Mouse (Mus musculus): Measurements from ENCODE around the gene Tmem156.
"Not testable (repeated sequence)": the region's sequence is repeated elsewhere in the genome, so short reads cannot be mapped to it uniquely, and the experiment has no call there.

The Tmem156 gene

DNA sequence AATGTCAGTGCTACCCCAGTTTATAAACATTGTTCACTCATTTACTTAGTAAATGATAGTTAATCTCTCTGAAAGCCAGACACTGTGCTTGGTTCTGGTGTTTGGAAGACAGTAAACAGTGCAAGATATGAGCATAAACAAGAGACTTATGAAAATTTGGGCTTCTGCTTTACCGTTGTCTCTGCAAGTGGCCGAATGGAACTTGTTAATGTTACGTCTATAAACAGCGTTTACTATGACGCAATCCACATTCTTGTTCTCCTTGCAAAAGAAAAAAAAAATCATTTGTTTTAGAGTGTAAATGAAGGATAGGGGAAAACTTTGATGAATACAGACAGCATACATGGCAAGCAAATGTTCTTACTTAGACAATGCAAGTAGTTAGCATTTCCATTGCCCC is at the start of gene Tmem156:
Gene Tmem156, minus strand, starts transcription at position 212 of the 400 bp plus-strand sequence.
- in situ Hi-C loops (cut with MboI, MseI): no loop called here

DNA sequence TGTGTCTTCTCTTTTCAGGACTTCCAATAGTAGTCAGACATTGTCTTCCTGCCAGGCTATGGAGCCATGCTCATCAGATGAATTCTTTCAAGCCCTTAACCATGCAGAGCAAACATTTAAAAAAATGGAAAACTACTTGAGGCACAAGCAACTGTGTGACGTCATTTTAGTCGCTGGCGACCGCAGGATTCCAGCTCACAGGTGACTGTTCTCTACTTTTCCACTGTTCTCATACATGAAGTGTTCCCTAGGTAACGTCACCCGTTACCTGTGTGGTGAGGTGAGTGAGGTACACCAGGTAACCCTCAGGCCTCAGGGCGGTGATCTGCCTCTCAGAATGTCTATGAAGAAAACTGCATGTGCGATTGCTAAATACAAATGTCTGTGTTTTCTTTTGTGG is 49.3 kb upstream of the Tmem156 start:
- in situ Hi-C loops (cut with MboI, MseI): no loop called here

DNA sequence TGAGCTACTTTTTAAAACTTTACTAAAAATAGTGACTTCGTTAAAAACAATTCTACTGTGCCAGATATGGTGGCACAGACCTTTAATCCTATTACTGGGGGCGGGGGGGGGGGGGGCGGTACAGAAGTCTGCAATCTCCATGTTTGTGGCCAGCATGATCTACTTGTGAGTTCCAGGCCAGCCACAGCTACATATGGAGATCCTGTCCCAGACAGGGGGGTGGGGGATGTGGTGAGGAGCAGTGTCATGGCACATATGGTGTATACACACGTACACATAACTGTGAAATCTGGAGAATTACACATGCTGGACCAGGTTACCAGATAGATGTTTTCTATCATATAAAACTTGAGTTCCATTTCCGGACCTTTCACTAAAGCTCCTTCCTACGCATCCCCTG is 45.1 kb upstream of the Tmem156 start:
- in situ Hi-C loops (cut with MboI, MseI): no loop called here

DNA sequence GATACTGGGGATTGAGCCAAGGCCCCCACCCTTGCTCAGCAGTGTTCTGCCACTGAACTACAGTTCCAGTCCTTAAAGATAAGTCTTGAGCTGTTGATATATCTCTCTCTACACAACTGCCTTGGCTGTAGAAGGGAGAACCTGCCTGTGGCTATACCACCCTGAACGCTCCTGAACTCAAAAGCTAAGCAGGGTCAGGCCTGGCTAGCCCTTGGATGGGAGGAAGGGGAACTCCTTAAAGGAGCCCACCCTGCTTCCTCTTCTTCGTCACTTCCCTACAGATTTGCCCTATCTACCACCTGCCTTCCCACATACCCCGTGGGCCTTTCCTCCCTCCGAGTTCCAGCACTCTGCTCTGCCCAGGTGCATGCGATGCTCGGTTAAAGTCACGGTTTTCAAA is 44.2 kb upstream of the Tmem156 start:
- in situ Hi-C loops (cut with MboI, MseI): no loop called here

DNA sequence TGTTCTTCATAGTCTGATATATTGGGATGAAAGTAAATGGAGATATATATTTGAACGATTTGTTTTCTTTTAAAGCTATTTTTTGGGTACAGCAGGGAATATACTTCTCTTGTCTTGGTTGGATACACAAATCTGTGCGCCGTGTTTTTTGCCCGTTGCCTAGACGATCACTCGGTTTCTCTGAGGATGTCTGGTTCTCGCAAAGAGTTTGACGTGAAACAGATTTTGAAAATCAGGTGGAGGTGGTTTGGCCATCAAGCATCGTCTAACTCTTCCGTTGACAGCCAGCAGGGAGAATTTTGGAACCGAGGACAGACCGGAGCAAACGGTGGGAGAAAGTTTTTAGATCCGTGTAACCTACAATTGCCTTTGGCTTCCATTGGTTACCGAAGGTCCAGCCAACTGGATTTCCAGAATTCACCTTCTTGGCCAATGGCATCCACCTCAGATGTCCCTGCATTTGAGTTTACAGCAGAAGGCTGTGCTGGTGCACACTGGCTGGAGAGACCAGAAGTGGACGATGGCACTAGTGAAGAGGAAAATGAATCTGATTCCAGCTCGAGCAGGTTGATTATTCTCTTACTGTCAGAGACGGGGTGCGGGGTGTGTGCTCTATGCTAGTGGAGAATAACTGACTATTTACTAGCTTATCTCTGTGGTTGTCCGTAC is 39.4 kb upstream of the Tmem156 start:
- in situ Hi-C loops (cut with MboI, MseI): no loop called here

DNA sequence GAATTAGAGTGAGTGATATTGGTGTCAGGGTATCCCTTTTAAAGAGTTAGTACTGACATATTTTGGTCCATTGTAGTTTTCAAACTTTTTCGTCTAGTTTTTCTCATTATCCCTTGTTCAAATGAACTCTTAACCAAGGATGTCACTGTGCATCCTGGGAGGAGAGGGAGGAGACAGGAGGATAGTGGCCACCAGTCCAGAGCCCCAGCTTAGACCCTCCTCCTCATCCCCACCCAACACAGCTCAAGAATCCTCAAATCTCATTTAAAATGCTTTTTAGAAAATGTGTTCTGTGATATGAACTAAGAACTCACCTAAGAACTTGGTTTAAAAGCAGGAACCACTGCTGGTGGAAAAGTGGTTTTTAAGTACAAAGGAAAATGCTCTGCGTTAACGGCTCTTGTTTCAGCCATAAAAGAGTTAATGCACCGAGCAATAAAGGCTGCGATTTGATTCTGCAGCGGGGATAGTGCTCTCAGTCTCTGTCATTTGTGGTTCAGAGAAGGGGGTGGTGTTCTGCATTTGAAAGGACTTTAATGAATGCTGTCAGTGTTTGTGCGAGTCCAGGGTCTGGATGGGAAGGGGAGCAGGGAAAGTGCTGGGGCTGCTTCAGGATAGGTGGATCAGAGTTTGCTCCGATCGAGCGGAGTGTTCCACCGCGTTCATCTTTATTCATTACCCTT is 38.7 kb upstream of the Tmem156 start:
- in situ Hi-C loops (cut with MboI, MseI): no loop called here

DNA sequence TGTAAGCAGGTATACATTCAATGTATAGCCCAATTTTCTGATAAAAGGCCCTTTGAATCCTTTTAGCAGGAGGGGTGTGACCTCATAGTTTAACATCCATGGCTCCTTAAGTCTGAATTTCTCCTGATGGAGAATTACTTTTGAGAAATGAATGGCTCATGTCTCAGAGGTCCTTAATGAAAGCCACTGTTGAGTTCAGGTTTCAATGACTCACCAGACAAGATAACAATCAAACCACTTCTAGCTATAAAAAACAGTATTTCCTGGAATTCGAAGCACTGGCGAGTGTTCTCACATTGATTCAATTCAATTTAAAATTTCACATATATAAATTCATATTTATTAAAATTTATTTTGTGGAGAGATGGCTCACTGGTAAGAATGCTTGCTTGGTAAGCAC is 36.5 kb upstream of the Tmem156 start:
- in situ Hi-C loops (cut with MboI, MseI): no loop called here

DNA sequence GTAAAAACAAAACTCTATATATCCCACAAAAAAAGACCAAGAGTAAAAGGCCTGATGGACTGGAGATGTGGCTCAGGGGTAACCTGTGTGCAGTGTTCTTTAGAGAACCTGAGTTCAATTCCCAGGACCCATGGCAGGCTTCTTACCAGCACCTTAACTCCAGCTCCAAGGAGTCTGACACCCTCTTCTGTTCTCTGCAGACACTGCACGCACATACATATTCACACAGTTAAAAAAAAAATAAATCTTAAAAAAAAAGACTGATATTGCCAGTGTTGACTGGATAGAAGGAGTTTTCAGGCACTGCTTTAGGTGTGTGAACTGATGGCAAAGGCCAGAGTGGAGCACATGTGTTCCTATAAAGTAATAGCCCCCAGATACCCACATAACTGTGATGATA is 34.2 kb upstream of the Tmem156 start:
- in situ Hi-C loops (cut with MboI, MseI): no loop called here

DNA sequence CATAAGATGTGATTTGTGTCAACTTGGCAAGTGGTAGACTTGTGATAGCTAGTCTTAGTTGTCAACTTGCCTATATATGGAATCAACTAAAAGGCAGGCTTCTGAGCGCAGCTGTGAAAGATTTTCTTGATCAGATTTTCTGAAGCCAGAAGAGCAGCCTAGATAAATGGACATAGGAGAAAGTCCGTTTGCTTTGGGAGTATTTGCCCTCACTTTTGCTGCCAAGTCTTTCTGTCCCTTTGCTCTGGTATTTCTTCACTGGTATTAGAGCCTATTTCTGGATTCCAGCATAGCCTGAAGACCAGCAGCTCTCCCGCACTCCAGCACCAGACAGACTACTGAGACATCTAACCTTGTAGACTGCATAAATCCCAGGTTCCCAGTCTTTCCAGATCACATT is 30.7 kb upstream of the Tmem156 start:
- in situ Hi-C loops (cut with MboI, MseI): no loop called here

DNA sequence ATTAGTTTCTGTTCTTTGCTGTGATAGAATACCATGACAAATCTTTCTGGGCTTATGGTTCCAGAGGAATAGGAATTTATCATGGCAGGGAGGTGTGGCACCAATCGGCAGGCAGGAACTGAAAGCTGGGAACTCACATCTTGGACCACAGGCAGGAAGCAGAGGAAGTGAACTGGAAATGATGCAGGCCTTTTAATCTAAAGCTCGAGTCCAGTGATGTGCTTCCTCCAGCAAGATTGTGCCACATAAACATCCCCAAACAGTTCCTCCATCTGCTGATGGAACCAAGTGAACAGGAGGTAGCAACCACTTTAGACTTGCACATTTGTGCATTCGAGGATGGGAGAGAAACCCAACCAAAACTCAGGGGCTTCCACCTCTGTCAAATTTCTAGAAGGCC is 28.0 kb upstream of the Tmem156 start:
- in situ Hi-C loops (cut with MboI, MseI): no loop called here

DNA sequence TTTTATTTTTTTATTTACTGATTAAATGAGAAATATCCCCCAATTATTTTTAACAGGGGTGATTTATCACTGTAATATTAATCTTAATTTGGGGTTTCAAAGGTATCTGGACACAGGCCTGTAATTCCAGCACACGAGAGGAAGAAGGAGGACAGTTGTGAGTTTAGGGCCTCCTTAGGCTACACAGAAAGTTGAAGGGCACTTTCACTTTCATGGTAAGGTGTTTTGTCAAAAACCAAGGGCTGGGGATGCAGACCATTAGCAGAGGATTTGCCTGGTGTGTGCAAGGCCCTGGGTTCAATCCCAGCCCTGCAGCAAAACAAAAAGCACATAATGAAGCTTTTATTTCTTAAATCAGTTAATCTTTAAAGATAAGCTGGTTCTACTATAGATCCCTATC is 27.6 kb upstream of the Tmem156 start:
- in situ Hi-C loops (cut with MboI, MseI): no loop called here

DNA sequence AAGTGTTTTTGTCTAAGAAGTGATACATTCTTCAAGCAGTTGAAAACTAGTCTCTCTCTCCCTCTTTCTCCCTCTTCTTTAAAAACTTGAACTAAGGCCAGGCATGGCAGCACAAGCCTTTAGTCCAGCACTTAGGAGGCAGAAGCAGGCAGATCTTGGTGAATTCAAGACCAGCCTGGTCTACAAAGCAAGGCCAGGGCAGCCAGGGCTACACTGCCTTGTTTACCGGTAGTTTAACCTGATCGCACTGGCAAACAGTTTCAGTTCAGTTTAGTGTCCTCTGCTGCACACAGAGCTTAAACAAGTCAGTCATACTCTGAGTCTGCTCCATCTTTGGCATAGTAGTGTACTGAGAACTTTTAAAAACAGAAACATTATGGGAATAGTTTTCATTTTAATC is 24.9 kb upstream of the Tmem156 start:
- in situ Hi-C loops (cut with MboI, MseI): no loop called here

DNA sequence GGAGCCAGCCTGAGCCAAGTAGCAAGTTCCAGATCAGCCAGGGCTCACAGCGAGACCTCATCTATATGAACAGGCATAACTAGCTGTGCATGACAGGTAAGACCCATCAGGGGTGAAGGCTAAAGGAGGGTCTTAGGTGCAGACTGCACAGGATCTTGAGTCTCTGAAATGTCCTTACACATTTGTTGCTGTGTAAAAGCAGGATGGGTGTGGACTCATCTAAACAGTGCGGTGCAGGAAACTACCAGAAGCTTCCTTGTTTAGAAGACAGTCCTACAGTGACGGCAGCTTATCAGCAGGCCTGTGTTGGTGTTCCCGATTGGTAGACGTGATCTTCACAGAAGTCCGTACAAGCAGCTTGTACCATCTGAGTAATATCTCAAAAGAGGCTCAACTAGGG is 21.4 kb upstream of the Tmem156 start:
- in situ Hi-C loops (cut with MboI, MseI): no loop called here

DNA sequence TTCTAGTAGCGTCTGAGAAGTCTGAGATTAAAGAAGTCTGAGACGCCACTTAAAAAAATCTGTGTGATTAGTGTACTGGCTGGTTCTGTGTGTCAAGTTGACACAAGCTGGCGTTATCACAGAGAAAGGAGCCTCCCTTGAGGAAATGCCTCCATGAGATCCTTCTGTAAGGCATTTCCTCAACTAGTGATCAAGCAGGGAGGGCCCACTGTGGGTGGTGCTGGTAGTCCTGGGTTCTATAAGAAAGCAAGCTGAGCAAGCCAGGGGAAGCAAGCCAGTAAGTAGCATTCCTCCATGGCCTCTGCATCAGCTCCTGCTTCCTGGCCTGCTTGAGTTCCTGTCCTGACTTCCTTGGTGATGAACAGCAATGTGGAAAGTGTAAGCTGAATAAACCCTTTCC is 20.3 kb upstream of the Tmem156 start:
- in situ Hi-C loops (cut with MboI, MseI): not testable (repeated sequence)

DNA sequence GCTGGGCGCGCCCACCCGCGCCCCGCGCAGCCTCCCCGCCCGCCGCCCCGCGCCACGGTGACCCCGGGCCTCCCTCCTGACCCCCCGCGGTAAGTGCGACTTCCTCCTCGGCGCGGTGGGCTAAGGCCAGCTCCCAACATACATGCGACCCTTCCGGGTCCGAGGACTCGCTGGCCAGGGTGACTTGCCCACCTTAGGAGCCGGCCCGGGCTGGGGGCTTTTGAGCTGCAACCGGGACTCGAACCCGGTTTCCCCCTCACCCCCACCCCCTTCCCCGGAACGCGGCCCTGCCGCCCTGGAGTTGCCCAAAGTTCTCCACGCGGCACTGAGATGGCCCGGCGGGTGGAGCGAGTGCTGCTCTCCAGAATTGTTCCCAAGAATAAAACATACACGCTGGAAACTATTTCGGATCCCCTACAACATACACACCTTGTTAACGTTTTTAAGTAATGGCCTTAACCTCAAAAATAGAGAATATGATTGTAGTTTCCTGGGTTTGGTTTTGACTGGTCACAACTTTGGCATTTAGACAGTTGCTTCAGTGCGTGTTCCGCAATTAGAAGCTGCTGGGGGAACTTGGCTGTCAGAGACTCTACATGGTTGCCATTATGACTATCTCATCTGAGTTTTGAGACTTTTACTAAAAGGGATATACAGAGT is 16.0 kb upstream of the Tmem156 start:
- in situ Hi-C loops (cut with MboI, MseI): no loop called here

DNA sequence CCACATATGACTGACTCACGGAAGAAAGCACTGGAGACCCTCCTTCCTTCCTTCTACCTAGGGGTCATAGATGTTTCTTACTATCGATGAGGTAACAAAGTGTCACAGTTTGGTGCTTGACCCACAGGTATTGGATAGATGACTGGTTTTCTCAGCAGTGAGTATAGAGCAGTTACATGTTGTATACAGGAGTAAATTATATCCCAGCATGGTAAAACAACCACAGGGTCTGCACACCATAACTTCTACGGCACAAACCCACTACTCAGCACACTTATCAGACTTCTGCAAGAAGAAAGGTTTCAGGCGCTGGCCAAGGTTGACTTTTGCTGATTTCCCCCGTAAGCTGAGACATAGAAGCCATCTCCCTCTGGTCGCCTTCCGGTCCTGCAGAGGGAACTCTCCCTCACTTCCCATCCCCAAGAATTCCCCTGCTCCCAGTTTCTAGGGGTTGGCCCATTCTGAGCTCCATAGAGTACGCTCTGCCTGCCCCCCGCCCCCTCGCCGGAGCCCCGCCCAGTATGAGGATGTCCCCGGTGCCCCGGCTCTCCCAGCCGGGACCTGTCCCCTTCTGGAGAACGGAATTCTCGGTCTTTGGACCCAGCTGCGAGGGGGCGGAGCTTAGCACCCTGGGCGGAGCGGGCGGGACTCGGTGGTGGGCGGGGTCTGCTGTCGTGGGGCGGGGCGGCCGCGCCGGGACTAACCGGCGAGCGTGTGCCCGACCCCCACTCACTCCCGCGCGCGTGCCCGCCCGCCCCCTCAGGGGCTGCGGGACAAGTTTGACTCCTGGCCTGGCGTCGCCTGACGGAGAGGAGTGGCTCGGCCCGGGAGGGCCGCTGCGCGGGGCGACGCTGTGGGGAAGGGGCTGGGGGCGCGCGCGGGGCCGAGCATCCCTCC is 15.2 kb upstream of the Tmem156 start, which contains the start of gene Klhl5:
Gene Klhl5, plus strand, starts transcription at position 664 of the 897 bp plus-strand sequence.
- in situ Hi-C loops (cut with MboI, MseI): no loop called here

DNA sequence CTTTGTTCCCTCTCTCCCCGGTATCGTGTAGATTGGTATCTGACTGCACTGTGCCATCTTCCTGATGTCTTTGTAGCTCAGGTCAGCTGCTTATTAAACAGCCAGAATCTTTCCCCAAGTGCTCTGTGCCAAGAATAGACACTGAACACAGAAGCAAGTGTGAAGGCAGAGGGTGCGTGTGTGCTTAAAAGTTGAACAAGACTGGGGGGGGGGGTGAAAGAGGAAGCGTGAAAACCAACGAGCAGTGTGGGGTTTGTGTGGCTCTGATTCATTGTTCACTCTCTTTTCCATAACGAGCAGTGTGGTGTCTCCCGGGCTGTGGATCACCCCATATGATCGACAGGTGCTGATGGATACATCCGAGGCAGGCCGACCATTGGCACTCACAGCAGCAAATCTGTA is 10.7 kb upstream of the Tmem156 start:
- in situ Hi-C loops (cut with MboI, MseI): no loop called here

DNA sequence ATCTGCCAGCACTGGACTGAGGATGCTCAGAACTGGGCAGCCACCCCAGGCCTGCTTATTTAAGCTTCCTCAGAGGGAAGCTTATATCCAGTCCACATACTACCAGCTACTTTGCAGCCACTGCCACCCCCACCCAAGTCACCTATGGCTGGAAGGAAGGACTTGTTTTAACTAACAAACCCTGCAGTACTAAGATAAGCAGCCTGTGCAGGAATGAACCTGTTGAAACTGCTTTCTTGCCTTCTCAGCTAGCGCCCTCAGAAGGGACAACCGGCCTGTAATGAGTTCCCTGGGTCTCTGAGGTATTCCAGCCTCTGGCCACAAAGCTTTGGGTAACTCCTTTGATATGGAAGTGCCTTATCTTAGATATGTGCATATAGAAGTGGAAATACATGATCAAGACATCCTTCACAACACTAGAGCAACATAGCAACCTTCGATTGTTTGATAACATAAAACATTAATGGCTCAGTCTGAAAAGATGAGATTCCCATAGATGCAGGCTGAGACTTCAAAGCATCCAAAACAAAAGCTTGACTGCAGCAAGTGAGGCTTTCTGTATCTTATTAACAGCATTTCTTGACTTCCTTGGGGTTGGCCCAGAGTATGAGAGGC is 10.2 kb upstream of the Tmem156 start:
- in situ Hi-C loops (cut with MboI, MseI): no loop called here

DNA sequence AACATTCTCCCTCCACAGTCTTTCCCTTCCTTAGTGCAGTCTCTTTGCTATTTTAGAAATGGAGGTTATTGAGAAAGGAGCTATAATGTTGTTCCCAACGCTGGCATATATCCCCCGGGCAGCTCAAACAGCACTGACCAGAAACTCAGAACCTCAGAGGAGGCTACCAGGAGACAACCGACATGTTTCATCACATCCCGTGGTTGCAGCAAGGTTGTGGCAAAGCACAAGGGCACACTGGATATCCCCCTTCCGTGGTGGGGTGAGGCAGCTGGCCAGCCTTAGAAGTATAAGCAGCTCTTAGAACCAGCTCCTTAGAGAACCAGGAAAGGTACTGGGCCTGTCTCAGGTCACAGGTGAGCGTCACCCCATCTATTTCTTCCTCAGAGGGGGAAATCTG is 9.7 kb upstream of the Tmem156 start:
- in situ Hi-C loops (cut with MboI, MseI): no loop called here

DNA sequence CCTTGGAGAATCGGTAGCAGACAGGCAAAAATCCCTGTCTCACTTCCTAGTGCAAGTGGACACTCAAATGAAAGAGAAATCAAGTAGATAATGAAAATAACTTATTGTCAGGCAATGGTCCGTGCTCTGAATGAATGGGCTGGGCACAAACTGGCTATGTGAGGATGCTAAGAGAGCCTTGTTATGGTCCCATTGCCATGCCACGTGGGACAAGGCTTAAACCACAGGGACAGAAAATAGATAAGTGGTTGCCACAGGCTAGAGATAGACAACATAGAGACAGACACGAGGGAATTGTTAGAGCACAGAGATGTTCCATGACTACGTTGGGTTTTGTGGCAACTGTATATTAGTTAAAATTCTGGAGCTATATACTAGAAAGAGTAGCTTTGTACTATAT is 9.3 kb upstream of the Tmem156 start:
- in situ Hi-C loops (cut with MboI, MseI): no loop called here

DNA sequence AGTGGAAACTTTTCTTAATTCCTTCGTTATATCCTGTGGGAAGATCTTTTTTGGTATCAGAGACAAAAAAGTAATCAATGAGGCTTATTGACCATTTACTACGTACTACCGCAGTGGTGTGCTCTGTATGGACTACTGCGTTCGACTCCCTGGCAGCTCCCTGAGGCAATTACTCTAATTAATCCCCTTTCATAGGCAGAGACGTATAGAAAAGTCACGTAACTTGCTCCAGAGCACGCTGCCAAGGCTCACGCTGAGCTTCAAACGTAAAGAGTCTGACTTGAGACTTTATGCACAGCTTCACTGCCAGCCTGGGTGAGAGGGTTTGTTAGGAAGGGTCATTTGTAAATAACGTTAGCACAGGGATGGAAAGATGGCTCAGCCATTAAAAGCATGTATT is 8.1 kb upstream of the Tmem156 start:
- in situ Hi-C loops (cut with MboI, MseI): no loop called here

DNA sequence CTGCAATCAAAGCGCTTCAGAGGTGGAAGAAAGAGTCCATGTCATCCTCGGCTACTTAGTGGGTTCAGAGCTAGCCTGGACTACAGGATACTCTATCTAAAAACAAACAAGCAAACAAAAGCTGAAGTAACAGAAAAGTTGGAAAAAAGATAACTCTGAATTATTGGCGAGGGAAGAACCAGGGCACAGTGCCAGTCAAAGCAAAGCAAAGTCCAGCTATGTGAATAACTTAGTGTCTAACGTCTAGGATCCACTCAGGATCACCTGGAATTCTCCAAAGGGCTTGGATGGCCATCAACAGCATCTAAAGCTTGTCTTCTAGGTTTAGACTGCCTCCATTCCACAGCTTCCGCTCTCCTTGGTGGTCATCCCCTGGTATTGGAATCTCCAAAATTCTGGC is 5.5 kb upstream of the Tmem156 start:
- in situ Hi-C loops (cut with MboI, MseI): no loop called here
